Mouse (Mus musculus): ENCODE data around the gene 4921524J17Rik. TPM values are rescaled to one million over a fixed set of nuclear protein-coding genes. Genes with fewer than 3 reads are reported as not detected.

4921524J17Rik gene
- total and polyA plus RNA-seq, 3 experiments, result 14.6 to 21.9 TPM; not detected in 1

DNA sequence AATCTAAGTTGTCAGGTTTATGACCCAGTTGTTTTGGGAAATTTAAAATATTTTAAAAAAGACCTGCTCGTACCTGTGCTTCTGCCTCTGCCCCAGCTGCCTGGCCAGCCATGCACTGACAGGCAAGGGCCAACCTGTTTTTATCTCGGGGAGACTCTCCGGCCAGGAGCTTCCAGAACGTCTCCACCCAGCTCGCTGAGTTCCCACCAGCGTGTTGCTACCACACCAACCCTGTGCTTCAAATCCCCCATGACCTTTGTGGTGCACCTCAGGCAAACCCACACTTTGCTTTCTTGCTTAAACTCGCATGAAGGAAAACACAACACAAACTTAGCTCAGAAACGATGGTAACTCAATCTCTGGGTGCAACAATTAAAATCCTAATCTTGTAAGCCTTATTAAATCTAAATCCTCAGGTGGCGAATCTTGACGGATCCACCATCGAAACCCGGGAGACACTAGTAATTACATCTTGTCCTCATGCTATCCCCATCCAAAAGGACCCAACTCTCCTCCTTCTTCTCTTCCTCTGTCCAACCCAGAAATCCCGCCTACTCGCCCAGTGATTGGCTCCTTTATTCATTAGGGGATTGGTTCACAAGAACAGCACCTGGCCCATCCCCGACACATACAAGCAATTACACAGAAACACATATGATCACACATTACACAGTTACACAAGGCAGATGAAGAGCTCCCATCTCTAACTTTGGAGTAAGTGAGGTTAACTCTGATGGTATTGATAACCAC, 13.5 kb upstream of the 4921524J17Rik start:
- no peak for DNase-seq (ENCODE audit: low read depth, low spot score)
- Histone ChIP-seq H3K9me3 (replicated peaks; ENCODE audit: insufficient read depth, low read length) (no peaks in the 10 kb centered on the region), H3K9ac (ENCODE audit: control insufficient read depth, low read depth, low read length, poor library complexity, severe bottlenecking) (no peak overlapping the region), H3K4me1 (ENCODE audit: control insufficient read depth in 1 of 2, insufficient read depth in 2 of 2, low read length in 2 of 2) (no peaks in the 10 kb centered on the region), H3K27me3 (ENCODE audit: control insufficient read depth in 1 of 2, insufficient read depth in 2 of 2, low read length in 2 of 2) (no peaks in the 10 kb centered on the region), H3K27ac (ENCODE audit: control insufficient read depth, low read depth, low read length) (no peak overlapping the region), H3K79me2 (ENCODE audit: control insufficient read depth, insufficient read depth, low read length, poor library complexity) (no peaks in the 10 kb centered on the region), H3K4me3 (ENCODE audit: control insufficient read depth in 1 of 2, insufficient read depth in 1 of 2, low read depth in 2 of 2, low read length in 2 of 2) (no peak overlapping the region), H3K36me3 (ENCODE audit: control insufficient read depth in 1 of 2, insufficient read depth in 2 of 2, low read length in 2 of 2) (no peaks in the 10 kb centered on the region)
- TF ChIP-seq POLR2AphosphoS5 (IDR thresholded peaks at IDR 0.05; ENCODE audit: borderline replicate concordance, low read depth, low read length), result no peak

DNA sequence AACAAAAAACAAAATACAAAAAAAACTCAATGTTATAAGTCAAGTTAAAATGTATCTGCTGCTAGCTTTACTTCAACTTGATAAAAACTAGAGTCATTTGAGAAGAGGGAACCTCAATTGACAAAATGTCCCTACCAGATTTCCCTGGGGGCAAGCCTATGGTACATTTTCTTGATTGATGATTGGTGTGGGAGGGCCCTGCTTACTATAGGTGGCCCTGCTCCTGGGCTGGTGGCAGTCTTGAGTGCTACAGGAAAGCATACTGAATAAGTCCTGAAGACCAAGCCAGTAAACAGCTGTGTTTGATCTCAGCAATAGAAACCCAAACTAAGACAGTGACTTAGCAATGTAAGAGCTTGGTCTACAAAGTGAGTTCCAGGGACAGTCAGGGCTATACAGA, 11.5 kb upstream of the 4921524J17Rik start:
- Histone ChIP-seq H3K4me1 (ENCODE audit: control insufficient read depth in 1 of 2, insufficient read depth in 2 of 2, low read length in 2 of 2) (peaks cover 0 to 2% of the 10 kb centered on the region in 2 experiments; a peak in 1 of 4 replicates), H3K36me3 (ENCODE audit: control insufficient read depth in 1 of 2, insufficient read depth in 2 of 2, low read length in 2 of 2) (no peaks in the 10 kb centered on the region), H3K27ac (ENCODE audit: control insufficient read depth, low read depth, low read length) (no peak overlapping the region)

GRCm38 (mm10) chr8:85441564-85441963, 8.9 kb upstream of the 4921524J17Rik start:
- TF ChIP-seq POLR2A (IDR thresholded peaks at IDR 0.05; ENCODE audit: control insufficient read depth in 1 of 2, insufficient read depth in 1 of 2, low read depth in 1 of 2, low read length in 2 of 2, poor library complexity in 1 of 2), result no peak
- TF ChIP-seq CHD1 (IDR thresholded peaks at IDR 0.05; ENCODE audit: low read depth, low read length), result no peak
- no peak for TF ChIP-seq ZKSCAN1 (IDR thresholded peaks at IDR 0.05; ENCODE audit: low read depth, low read length)
- TF ChIP-seq POLR2AphosphoS2 (IDR thresholded peaks at IDR 0.05; ENCODE audit: low read length), result no peak
- no peak for TF ChIP-seq MAZ (IDR thresholded peaks at IDR 0.05; ENCODE audit: low read depth, low read length)
- no peak for TF ChIP-seq ETS1 (IDR thresholded peaks at IDR 0.05; ENCODE audit: low read depth, low read length)
- no peak for TF ChIP-seq MXI1 (IDR thresholded peaks at IDR 0.05; ENCODE audit: low read depth, low read length)
- no peak for TF ChIP-seq ZC3H11A (IDR thresholded peaks at IDR 0.05; ENCODE audit: low read depth, low read length)
- no peak for TF ChIP-seq TCF12 (IDR thresholded peaks at IDR 0.05; ENCODE audit: low read depth, low read length)
- TF ChIP-seq E2F4 (IDR thresholded peaks at IDR 0.05; ENCODE audit: borderline replicate concordance, low read depth, low read length), result no peak
- TF ChIP-seq JUND (IDR thresholded peaks at IDR 0.05; ENCODE audit: low read depth, low read length), result no peak
- TF ChIP-seq MAFK (IDR thresholded peaks at IDR 0.05; ENCODE audit: borderline replicate concordance, low read depth, low read length), result no peak
- no peak for TF ChIP-seq MAX (IDR thresholded peaks at IDR 0.05; ENCODE audit: low read length)
- TF ChIP-seq USF2 (IDR thresholded peaks at IDR 0.05; ENCODE audit: borderline replicate concordance in 1 of 2, insufficient read depth in 1 of 2, low read depth in 1 of 2, low read length in 2 of 2), result no peak
- Histone ChIP-seq H3K4me1 (ENCODE audit: control insufficient read depth in 1 of 2, insufficient read depth in 2 of 2, low read length in 2 of 2) (peaks cover 0 to 2% of the 10 kb centered on the region in 2 experiments; a peak in 1 of 4 replicates), H3K27me3 (ENCODE audit: control insufficient read depth in 1 of 2, insufficient read depth in 2 of 2, low read length in 2 of 2) (no peaks in the 10 kb centered on the region), H3K9me3 (replicated peaks; ENCODE audit: insufficient read depth, low read length) (no peaks in the 10 kb centered on the region), H3K9ac (ENCODE audit: control insufficient read depth, low read depth, low read length, poor library complexity, severe bottlenecking) (no peak overlapping the region), H3K27ac (ENCODE audit: control insufficient read depth, low read depth, low read length) (no peak overlapping the region), H3K36me3 (ENCODE audit: control insufficient read depth in 1 of 2, insufficient read depth in 2 of 2, low read length in 2 of 2) (no peaks in the 10 kb centered on the region), H3K4me3 (ENCODE audit: control insufficient read depth in 1 of 2, insufficient read depth in 1 of 2, low read depth in 2 of 2, low read length in 2 of 2) (no peak overlapping the region), H3K79me2 (ENCODE audit: control insufficient read depth, insufficient read depth, low read length, poor library complexity) (no peaks in the 10 kb centered on the region)
- no peak for DNase-seq (ENCODE audit: low read depth, low spot score)

More for the DNA sequence above, 11.5 kb upstream of the 4921524J17Rik start:
- Histone ChIP-seq H3K9ac (ENCODE audit: control insufficient read depth, low read depth, low read length, poor library complexity, severe bottlenecking) (no peak overlapping the region), H3K9me3 (replicated peaks; ENCODE audit: insufficient read depth, low read length) (no peaks in the 10 kb centered on the region), H3K4me3 (ENCODE audit: control insufficient read depth in 1 of 2, insufficient read depth in 1 of 2, low read depth in 2 of 2, low read length in 2 of 2) (no peak overlapping the region), H3K79me2 (ENCODE audit: control insufficient read depth, insufficient read depth, low read length, poor library complexity) (no peaks in the 10 kb centered on the region), H3K27me3 (ENCODE audit: control insufficient read depth in 1 of 2, insufficient read depth in 2 of 2, low read length in 2 of 2) (no peaks in the 10 kb centered on the region)
- DNase-seq (ENCODE audit: low read depth, low spot score), result no peak
- TF ChIP-seq MAX (IDR thresholded peaks at IDR 0.05; ENCODE audit: low read length) (no peak), JUND (IDR thresholded peaks at IDR 0.05; ENCODE audit: low read depth, low read length) (no peak), E2F4 (IDR thresholded peaks at IDR 0.05; ENCODE audit: borderline replicate concordance, low read depth, low read length) (no peak), POLR2A (IDR thresholded peaks at IDR 0.05; ENCODE audit: control insufficient read depth in 1 of 2, insufficient read depth in 1 of 2, low read depth in 1 of 2, low read length in 2 of 2, poor library complexity in 1 of 2) (no peak), MYC (IDR thresholded peaks at IDR 0.05; ENCODE audit: low read depth, low read length) (no peak)

All from MEL (cell line).